Mouse (Mus musculus) gonadal fat pad, adult 2 months (tissue): Measurements from ENCODE around the gene Ank2. TPM values are rescaled to one million over a fixed set of nuclear protein-coding genes. Genes with fewer than 3 reads are reported as not detected.
A peak's percentile ranks its signal among the peaks of the same experiment; 100 is the strongest.

Experiments used
- DNase-seq: peaks from one replicate; pipeline ENCODE4 v3.0.0-alpha.2; 2012; ENCODE audit warnings: low read depth
- polyA plus RNA-seq: library from polyadenylated mRNA; depleted of rRNA; stranded (reverse); fragments of >200 nt; gene quantifications from 2 replicates; pipeline ENCODE4 v1.2.3, GENCODE M21; 2012

Ank2 gene
- polyA plus RNA-seq, 1 experiment = 18.7 TPM

DNA sequence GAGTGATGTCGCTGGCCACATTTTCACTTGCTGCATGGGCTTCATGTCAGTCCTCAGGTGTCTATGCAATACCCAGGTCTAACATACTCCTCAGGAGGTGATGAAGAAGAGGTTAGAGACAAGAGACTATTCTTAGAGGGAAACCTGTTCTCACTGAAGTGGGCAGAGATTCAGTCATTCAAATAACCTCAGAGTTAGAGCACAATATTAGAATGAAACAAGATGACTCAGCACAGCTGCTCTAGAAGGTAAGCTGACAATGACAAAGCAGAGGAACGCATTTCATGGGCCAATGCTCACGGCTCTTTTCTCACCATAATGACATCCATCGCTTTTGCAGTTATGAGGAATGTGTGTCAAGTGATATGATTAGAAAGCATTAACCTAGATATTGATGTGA, 475.2 kb downstream of the Ank2 start:
- no peak for DNase-seq

DNA sequence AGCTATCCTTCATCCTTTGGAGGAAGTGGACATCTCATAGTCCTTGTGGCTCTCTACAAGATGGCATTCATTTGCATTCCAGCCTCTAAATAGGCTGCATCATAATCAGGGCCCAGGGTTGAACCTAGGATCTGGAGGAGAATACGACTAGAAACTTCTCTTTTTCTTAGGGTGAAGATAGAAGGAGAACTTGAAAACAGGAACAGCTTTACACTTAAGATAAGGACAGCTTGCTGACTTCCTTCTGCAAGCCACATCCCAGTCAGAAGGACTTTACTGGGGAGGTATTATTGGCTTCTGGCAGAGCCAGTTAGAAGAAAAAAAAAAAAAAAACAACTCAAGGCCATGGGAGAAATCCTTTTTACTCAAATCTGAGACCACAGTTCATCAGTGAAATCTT, 479.0 kb downstream of the Ank2 start:
- DNase-seq = no peak

DNA sequence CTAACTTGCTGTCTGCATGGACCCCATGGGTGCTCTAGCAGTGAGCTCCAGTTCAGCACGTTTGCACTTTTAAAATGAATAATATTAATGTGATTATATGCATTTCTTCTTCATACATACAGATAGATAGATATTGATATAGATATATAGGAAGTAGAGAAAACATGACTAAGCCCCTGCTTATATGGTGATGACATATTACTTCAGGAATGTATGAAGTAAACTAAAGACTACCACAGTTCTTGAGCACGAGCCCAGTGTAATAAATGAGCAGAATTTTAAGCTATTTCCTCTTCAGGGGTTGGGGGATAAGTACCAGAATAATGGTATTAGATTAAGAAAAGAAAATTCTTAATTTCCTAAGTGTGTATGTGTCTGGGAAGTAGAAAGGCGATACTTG, 479.4 kb downstream of the Ank2 start:
- DNase-seq = no peak

DNA sequence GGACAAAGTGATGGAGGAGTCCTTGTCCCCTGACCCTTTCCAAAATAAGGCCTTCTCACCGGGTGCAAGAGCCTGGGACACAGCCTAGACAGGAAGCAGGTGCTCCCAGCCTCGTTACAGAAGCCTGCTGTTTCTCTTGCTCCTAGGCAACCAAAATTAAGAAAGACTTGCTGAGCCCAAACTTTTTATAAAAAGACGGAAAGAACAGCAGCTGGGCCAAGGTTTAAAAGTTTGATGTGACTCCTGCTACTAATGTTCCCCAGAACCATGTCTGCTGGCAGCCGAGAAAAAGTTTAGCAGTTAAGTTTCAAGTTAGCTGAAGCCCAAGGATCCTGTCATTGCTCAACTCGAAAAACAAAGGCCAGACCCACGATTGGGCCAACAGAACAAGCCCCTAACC, 480.0 kb downstream of the Ank2 start:
- DNase-seq = no peak

- no peak for DNase-seq
These were observed 481.6 kb downstream of the Ank2 start for GRCm38 (mm10) chr3:127017523-127017922.

GRCm38 (mm10) chr3:127015596-127015995, 483.6 kb downstream of the Ank2 start:
- DNase-seq = no peak

GRCm38 (mm10) chr3:127015175-127015574, 484.0 kb downstream of the Ank2 start:
- DNase-seq = no peak

DNA sequence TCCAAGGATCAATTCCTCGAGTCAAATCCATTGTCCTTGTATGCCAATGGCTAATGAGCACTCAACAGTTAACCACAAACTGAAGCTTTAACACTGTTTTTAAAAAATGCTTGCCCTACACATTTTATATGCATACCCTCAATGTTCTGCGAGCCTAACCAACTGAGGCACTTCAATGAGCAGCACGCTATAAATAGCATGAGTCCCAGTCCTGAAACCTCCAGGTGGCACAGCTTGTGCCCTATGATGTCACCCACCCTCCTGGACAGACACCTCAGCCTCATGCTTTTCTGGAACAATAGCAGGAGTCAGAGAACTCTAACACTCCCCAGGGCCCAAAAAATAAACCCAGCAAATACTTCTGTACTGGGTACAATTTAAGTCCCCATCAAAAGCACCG, 485.2 kb downstream of the Ank2 start:
- no peak for DNase-seq

DNA sequence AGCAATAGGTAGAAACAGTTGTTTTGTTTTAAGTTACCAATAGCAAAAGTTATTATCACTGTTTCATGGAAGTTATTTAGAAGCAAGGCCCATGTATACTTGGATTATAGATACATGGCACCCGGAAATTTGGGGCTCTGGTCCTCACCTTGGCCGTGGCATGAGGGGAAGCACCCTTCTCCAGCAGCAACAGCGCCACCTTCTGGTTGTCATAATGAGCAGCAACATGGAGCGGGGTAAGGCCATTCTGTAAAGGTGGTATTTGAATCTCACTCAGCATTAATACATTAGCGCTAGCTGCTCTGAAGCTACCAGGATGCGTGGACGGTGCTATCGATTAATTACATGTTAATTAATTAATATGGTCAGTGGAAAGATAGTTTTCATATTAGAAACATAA, 486.6 kb downstream of the Ank2 start:
- no peak for DNase-seq

- no peak for DNase-seq
These were observed 493.1 kb downstream of the Ank2 start for GRCm38 (mm10) chr3:127005898-127006673.

DNA sequence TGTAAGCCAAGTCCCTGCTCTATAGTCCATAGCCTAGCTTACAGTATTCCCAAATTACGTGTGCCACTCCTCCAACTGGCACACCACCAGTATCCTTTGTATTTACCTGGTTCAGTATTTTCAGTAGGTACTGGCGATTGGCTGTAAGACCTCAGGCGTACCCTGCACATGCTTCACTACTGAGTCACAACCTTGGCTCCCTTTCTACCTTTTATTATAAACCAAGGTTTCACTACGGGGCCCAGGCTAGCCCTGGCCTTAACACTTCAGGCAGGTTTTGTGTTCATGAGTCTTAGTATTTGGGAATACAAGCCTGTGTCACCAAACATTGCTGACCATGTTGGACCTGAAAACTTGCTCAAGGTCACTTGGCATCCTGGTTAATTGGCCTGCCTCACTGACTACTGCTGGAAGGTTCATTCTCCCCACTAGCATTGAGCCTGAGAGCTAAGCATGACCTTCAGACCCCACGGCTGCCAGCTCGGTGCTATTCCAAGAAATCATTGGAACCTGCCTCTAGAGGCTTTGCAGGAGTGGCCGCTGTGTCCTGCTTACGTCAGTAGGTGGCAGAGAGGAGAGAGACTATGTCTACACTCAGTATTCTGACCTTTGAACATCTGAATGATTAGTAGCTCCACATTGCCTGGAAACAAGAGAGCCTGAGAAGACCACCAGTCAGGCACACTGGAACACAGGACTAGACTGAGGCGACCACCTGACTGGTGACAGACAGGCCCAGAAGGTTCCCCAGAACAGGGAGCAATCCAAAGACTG, 494.1 kb downstream of the Ank2 start:
- no peak for DNase-seq

DNA sequence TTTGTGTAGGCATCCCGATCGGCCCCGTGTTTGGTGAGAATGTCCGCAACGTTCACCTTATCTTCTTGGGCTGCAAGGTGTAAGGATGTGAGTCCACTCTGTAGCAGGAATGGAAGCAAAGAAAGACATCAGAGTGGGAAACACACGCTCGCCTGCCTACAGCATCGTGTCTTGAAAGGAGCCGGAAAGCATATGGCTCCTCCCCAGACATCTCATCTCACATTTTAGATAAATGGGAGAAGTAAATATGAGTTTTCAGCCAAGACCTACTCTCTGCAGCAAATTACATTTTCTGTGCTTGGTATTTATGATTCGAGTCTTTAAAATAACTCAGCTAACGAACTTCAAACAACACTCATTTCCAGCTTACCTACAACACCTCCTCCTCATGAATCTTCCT, 495.2 kb downstream of the Ank2 start:
- DNase-seq = no peak

DNA sequence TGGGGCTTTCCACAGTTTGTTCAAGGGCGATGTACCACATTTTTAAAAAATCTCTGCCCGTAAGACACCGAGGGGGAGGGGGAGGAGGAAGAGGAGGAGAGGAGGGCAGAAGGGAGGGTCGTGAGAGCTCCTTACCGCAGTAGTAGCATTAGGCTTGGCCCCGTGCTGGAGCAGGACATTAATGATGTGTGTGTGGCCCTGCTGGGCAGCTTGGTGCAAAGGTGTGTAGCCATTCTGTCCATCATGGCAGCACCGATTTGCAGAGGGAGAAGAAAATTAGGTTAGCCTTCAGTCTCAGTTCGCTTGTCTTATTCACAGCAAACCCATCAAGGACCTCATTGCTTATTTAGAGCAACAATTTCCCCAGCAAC, 500.4 kb downstream of the Ank2 start:
- DNase-seq = no peak

DNA sequence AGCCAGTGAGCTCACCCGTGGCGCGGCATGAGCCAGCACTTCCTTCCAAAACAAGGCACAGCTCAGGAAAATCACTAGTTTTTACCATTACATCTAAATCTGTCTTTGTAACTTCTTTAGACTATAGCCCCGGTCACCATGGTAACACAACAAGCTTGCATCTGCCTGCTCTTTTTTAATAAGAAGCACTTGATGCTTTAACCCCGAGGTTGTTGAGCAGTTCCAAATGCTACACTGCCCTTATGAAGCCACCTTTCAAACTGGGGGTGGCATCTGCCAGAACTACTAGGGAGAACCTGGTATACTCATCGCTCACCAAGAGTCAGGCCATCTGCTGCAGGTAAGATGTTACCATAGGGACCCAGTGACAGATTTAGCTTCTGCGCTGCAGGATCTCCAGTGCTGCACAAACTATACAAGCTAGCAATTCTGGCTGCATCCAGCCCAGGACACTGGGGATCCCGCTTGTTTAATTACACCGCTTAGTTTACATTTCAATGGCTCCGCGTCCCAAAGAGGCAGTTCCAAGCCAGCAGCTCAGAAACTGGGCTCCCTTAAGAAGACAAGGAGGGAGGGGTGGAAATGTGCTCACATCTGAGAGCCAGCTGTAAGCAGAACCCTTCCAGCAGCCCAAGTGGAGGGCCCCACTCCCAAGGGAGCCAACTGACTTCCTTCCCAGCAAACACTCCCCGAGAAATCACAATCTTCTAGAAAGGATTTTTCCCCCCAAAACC, 501.0 kb downstream of the Ank2 start:
- DNase-seq = no peak

DNA sequence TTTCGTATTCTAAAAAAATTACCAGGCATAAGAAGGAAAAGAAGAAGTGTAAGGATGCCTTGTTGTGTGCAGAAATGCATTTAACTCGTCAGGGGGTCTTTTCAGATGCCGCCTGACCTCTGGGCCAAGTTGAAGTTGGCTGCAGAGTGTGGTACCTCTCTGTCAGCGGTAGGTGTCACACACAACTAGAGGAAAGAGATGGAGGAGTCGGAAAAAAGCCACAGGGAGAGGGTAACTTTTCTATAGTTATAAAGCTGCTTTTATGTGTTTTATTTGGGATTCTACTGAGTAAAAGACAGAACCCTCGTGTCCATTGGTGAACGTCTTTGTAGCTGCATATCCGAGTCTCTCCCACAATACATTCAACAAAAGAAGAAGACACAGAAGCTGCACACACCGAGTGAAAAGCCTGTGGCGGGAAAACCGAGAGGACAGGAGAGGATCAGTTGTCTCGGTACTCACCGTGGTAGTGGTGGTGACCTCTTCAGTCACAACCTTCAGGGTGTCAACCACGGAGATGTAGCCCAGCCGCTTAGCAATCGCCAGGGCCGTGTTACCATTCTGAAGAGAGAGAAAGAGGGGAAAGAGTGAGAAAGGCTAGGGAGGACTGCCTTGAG, 501.7 kb downstream of the Ank2 start:
- no peak for DNase-seq

DNA sequence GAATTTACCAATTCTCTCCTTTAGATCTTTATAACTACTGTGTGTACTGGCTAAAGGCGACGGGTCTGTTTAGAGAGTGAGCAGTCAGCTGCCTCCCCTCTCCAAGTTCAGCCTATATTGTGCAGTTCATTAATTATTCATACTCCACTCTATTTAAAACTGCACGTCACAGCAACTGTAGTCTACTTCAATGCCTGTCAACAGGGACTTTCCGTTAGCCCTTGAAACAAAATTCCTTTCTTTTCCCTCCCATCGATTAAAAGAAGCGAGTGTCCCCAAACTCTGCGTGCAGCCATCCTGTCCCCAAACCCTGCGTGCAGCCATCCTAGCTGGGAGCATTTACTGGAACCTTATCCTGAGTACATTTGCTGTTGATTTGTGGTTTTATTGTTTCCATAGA, 502.4 kb downstream of the Ank2 start:
- DNase-seq = no peak

- DNase-seq = no peak
These were observed 503.2 kb downstream of the Ank2 start for GRCm38 (mm10) chr3:126995970-126996369.

DNA sequence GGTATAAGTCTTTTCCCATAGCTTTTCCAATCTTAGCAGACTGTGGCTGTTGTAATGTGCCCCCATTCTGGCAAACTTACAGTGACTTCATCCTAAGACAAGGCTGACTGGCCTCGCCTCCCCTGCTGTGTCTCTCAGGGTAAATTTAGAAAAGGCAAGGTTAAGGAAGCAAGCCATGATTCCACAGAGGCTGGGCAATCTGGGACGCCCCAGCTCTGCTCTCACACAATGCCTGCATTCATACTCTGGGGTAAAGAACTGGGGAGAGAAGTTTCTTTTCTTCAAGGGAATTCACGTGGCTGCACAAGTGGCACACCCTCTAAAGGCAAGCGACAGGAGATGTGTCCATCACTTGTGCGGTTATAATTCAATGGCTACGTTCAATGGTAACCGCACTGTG, 505.0 kb downstream of the Ank2 start:
- DNase-seq = no peak

GRCm38 (mm10) chr3:126989936-126990335, 509.2 kb downstream of the Ank2 start:
- peak; percentile 54 for DNase-seq

GRCm38 (mm10) chr3:126986687-126987086, 512.5 kb downstream of the Ank2 start:
- DNase-seq = no peak

DNA sequence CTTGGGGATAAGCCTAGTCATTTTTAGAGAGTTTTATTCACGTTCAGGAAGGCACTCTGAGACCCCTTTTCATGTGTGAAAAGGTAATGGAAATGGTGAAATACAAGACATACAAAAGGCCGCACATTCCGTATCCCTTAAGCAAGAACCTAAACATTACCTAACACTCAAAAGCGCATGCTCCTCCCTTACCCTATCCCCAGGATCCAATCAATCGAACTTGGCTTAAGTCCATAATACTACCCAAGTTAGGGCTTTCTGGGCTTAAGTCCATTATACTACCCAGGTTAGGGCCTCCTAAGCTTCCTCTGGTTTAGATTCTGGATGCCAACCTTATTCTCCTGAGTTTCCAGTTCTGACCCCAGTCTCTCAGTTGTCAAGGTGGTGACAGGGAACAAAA, 516.3 kb downstream of the Ank2 start:
- DNase-seq = no peak

DNA sequence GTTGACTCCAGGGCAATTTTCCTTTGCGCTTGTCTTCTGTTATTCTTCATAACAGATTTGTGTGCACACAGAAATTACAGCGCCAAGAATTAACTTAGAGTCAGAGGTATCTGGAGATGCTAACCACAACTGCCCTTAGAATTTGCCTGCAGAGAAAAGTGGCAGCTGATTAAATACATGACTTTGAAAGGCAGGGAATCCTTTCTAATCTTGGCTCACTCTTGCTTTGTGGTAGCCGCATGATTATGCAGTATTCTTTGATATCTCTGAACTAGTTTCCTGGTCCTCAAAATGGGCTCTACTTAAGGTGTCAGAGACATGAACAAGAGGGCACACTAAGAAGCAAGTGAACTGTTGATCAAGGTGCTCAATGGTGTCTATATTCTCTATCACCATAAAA, 518.0 kb downstream of the Ank2 start:
- DNase-seq = no peak
